Mouse (Mus musculus) heart, adult 2 months (tissue): ENCODE measurements around the gene Cd63. TPM values are rescaled to one million over a fixed set of nuclear protein-coding genes. Genes with fewer than 3 reads are reported as not detected.
A peak's percentile ranks its signal among the peaks of the same experiment; 100 is the strongest.

Experiments
- DNase-seq, 2 experiments: peaks; one replicate each; pipeline ENCODE4 v3.0.0; 2021
- H3K27ac ChIP-seq: fragments of 200-600 bp; 2 replicates; pipeline ENCODE4 v1.8.1; 2022
- H3K27me3 ChIP-seq: fragments of 200-500 bp; 2 replicates; pipeline ENCODE4 v1.6.1; 2012; ENCODE audit warnings: mild to moderate bottlenecking, low read length, inconsistent platforms, mixed read lengths; ENCODE audit not compliant: control insufficient read depth, insufficient read depth
- H3K36me3 ChIP-seq: fragments of 200-500 bp; 2 replicates; pipeline ENCODE4 v1.6.1; 2012; ENCODE audit warnings: low read length, inconsistent platforms; ENCODE audit not compliant: control insufficient read depth, insufficient read depth
- H3K4me1 ChIP-seq: fragments of 200-500 bp; 2 replicates; pipeline ENCODE4 v1.6.1; 2011; ENCODE audit warnings: low read length; ENCODE audit not compliant: control insufficient read depth, insufficient read depth
- H3K4me3 ChIP-seq: fragments of 200-600 bp; 2 replicates; pipeline ENCODE4 v1.8.1; 2022
- H3K79me2 ChIP-seq: fragments of 200-500 bp; replicated peaks from 2 replicates; pipeline ENCODE4 v1.6.1; 2012; ENCODE audit warnings: mild to moderate bottlenecking, inconsistent platforms, low read length, moderate library complexity, mixed read lengths; ENCODE audit not compliant: control insufficient read depth, insufficient read depth
- H3K9ac ChIP-seq: fragments of 200-500 bp; 2 replicates; pipeline ENCODE4 v1.6.1; 2012; ENCODE audit warnings: low read depth, mild to moderate bottlenecking, control low read depth, inconsistent platforms, low read length, mixed read lengths
- CTCF ChIP-seq: fragments of 200-600 bp; IDR thresholded peaks from 2 replicates; pipeline ENCODE4 v1.8.1; 2022; ENCODE audit warnings: antibody characterized with exemption, mild to moderate bottlenecking, moderate library complexity
- EP300 ChIP-seq: fragments of 200-500 bp; IDR thresholded peaks from 2 replicates; pipeline ENCODE4 v1.6.1; 2011; ENCODE audit warnings: low read depth, low read length, control low read depth; ENCODE audit not compliant: insufficient read depth
- POLR2A ChIP-seq: fragments of 200-500 bp; IDR thresholded peaks from 2 replicates; pipeline ENCODE4 v1.6.1; 2011; ENCODE audit warnings: mild to moderate bottlenecking, low read depth, low read length, control low read depth; ENCODE audit not compliant: insufficient read depth
- WGBS: fragments of 180-500 bp; shearing (Covaris S2); methylation state at CpG from one replicate; pipeline ENCODE4 v1.1.7; 2018; 5-methylcytosine and 5-hydroxymethylcytosine counted together
- intact Hi-C: fragments of 180-260 bp; cut with DNase I; formaldehyde crosslinking; loops from one replicate; pipeline ENCODE4 v1.15.1; 2025
- polyA plus RNA-seq: library from polyadenylated mRNA; depleted of rRNA; stranded (reverse); fragments of >200 nt; gene quantifications from 2 replicates; pipeline ENCODE4 v1.2.3, GENCODE M21; 2012
- total RNA-seq, 2 experiments: library from RNA; stranded (reverse); gene quantifications; 2 replicates each; pipeline ENCODE4 v1.2.3; 2021

The Cd63 gene
- total and polyA plus RNA-seq, 3 experiments, result 83.2 to 156 (median 132) TPM

- Histone ChIP-seq H3K79me2 (no peaks in the 10 kb centered on the region), H3K4me3 (peak overlapping the region; percentile 20; the same call in 1 of the 2 replicates), H3K36me3 (no peaks in the 10 kb centered on the region), H3K9ac (no peak overlapping the region), H3K4me1 (peaks cover 4% of the 10 kb centered on the region), H3K27me3 (no peaks in the 10 kb centered on the region), H3K27ac (no peak overlapping the region)
- DNase-seq, result no peak
- 7% methylated on average over 9 of the region's 9 CpGs for WGBS
- no peak for TF ChIP-seq EP300
- TF ChIP-seq POLR2A, result no peak
- TF ChIP-seq CTCF, result no peak
- intact Hi-C loops, result loop anchor here (10.0 kb wide), 1 partner anchor 267 kb away; the partner anchor contains the start of gene Rps26
Measured at GRCm38 (mm10) chr10:128892246-128892645, 8.5 kb upstream of the Cd63 start.

DNA sequence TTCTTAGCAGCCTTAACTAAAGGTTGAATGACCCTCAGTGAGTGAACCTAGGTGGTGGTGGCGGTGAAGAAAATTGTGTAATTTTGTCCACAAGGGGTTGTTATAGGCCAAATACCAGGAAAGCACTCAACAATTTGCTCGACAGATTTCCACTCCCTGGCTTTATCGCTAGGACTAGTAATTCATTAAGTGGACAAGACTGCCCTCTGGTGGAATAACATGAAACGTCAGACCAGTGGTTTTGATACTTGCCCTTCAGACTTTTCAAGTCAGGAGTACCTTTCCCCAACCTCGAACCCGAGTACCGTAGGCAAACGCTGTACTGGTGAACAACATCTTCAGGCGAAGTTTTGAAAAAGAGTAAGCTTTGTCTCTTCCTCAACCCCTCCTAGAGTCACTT lies 5.4 kb upstream of the Cd63 start:
- no peak overlapping the region for H3K4me3 ChIP-seq
- H3K4me1 ChIP-seq, result peaks cover 3% of the 10 kb centered on the region
- H3K27ac ChIP-seq, result no peak overlapping the region
- no peaks in the 10 kb centered on the region for H3K36me3 ChIP-seq
- H3K27me3 ChIP-seq, result no peaks in the 10 kb centered on the region
- peak; percentile 53 for DNase-seq
- H3K9ac ChIP-seq, result no peak overlapping the region
- WGBS, result under 1% methylated on average over 9 of the region's 9 CpGs
- TF ChIP-seq CTCF (peak; percentile 92), EP300 (no peak), POLR2A (no peak)
- intact Hi-C loops, result loop anchor here (1.0 to 10.0 kb wide), 3 partner anchors 50 to 271 kb away; partner anchors contain the start of gene Rps26
- H3K79me2 ChIP-seq, result no peaks in the 10 kb centered on the region

DNA sequence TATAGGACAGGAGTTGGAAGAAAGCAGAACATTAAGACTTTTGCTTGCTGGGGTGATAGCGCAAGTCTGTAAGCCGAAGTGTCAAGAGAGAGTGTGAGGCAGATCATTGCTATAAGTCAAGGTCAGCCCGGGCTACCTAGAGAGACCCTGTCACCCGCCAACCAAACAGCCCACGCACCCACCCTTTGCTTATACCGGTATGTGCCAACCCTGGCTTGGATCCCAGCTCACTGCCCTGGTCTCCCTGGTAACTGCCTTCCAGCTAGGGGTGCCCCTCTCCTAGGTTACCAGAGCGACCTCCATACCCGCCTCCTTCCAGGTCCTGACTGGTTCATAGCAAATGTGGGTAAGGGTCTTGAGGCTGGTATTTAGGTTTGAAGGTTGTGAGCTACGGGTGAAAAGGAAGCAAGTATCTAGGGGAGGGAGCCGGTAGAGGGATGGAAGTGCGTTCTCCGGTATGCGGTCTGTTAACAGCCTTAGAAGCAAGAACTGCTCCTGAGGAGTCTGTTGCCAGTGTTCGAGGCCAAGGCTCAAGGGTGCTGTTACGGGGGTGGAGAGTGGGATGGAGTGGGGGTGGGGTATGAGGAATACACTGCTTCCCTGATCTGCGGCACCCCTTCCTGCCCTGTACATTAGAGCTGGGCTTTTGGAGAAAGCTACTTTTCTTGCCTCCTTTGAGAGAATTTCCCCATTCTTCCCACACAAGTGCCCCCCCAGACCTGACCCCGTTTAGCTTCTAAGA lies 4.7 kb upstream of the Cd63 start:
- no peak for DNase-seq
- H3K36me3 ChIP-seq, result no peaks in the 10 kb centered on the region
- H3K9ac ChIP-seq, result no peak overlapping the region
- no peaks in the 10 kb centered on the region; the same call in 1 of the 2 replicates for H3K4me1 ChIP-seq
- H3K79me2 ChIP-seq, result no peaks in the 10 kb centered on the region
- TF ChIP-seq POLR2A, result no peak
- TF ChIP-seq EP300, result no peak
- no peak for TF ChIP-seq CTCF
- no peak overlapping the region for H3K27ac ChIP-seq
- WGBS, result 16% methylated on average over 17 of the region's 17 CpGs
- no peaks in the 10 kb centered on the region for H3K27me3 ChIP-seq
- H3K4me3 ChIP-seq, result no peak overlapping the region
- intact Hi-C loops, result loop anchor here (1.0 to 10.0 kb wide), 3 partner anchors 51 to 271 kb away; partner anchors contain the start of gene Rps26

- DNase-seq, result no peak
- H3K36me3 ChIP-seq, result no peaks in the 10 kb centered on the region
- no peak overlapping the region for H3K4me3 ChIP-seq
- H3K27me3 ChIP-seq, result no peaks in the 10 kb centered on the region
- WGBS, result 50% methylated on average over 1 of the region's 1 CpGs
- no peak overlapping the region for H3K27ac ChIP-seq
- intact Hi-C loops, result loop anchor here (10.0 kb wide), 1 partner anchor 272 kb away; the partner anchor contains the start of gene Rps26
- H3K4me1 ChIP-seq, result no peaks in the 10 kb centered on the region; the same call in 1 of the 2 replicates
- no peaks in the 10 kb centered on the region for H3K79me2 ChIP-seq
- H3K9ac ChIP-seq, result no peak overlapping the region
- TF ChIP-seq POLR2A (no peak), CTCF (no peak)
Measured at GRCm38 (mm10) chr10:128896807-128897206, 4.0 kb upstream of the Cd63 start.

GRCm38 (mm10) chr10:128897501-128897900 lies 3.3 kb upstream of the Cd63 start:
- Histone ChIP-seq H3K9ac (no peak overlapping the region), H3K4me1 (no peaks in the 10 kb centered on the region; the same call in 1 of the 2 replicates), H3K4me3 (no peak overlapping the region), H3K36me3 (no peaks in the 10 kb centered on the region), H3K79me2 (no peaks in the 10 kb centered on the region), H3K27ac (no peak overlapping the region), H3K27me3 (no peaks in the 10 kb centered on the region)
- 28% methylated on average over 1 of the region's 1 CpGs for WGBS
- intact Hi-C loops, result loop anchor here (10.0 kb wide), 1 partner anchor 273 kb away; the partner anchor contains the start of gene Rps26
- DNase-seq, result no peak
- TF ChIP-seq POLR2A, result no peak
- TF ChIP-seq CTCF, result no peak
- TF ChIP-seq EP300, result no peak

GRCm38 (mm10) chr10:128899759-128900490 lies 864 bp upstream of the Cd63 start:
- Histone ChIP-seq H3K4me3 (no peak overlapping the region), H3K4me1 (no peaks in the 10 kb centered on the region; the same call in 1 of the 2 replicates), H3K79me2 (no peaks in the 10 kb centered on the region), H3K27ac (no peak overlapping the region), H3K9ac (no peak overlapping the region), H3K27me3 (no peaks in the 10 kb centered on the region), H3K36me3 (no peaks in the 10 kb centered on the region)
- intact Hi-C loops, result loop anchor here (10.0 kb wide), 1 partner anchor 275 kb away; the partner anchor contains the start of gene Rps26
- WGBS, result 63% methylated on average over 6 of the region's 6 CpGs
- TF ChIP-seq CTCF (no peak), POLR2A (no peak), EP300 (no peak)
- no peak for DNase-seq
